Mouse (Mus musculus): ENCODE results near the gene Pgrmc2. TPM values are rescaled to one million over a fixed set of nuclear protein-coding genes. Genes with fewer than 3 reads are reported as not detected.

Gene Pgrmc2
- total and polyA plus RNA-seq, 3 experiments, result 23.2 to 52.8 TPM; not detected in 1

DNA sequence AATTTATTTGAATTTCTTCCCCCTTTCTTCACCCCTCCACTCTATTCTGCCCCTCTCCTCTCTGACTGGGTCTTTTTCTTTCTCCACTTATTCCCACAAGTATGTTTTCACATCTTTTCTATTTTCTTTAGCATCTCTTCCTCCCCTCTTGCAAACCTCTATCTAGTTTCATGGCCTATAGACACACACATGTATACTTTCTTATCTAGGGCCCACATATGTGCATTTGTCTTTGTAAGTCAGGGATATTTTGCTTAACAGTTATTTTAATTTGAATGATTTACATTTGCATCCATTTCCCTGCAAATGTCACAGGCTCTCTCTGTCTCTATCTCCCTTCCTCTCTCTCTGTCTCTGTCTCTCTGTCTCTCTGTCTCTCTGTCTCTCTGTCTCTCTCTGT lies 34.6 kb upstream of the Pgrmc2 start:
- Histone ChIP-seq H3K9me3 (replicated peaks; ENCODE audit: insufficient read depth, low read length) (no peaks in the 10 kb centered on the region), H3K9ac (ENCODE audit: control insufficient read depth, low read depth, low read length, poor library complexity, severe bottlenecking) (no peak overlapping the region), H3K27ac (ENCODE audit: control insufficient read depth, low read depth, low read length) (no peak overlapping the region), H3K4me3 (ENCODE audit: control insufficient read depth in 1 of 2, insufficient read depth in 1 of 2, low read depth in 2 of 2, low read length in 2 of 2) (no peak overlapping the region), H3K4me1 (ENCODE audit: control insufficient read depth in 1 of 2, insufficient read depth in 2 of 2, low read length in 2 of 2) (no peaks in the 10 kb centered on the region), H3K36me3 (ENCODE audit: control insufficient read depth in 1 of 2, insufficient read depth in 2 of 2, low read length in 2 of 2) (no peaks in the 10 kb centered on the region), H3K27me3 (ENCODE audit: control insufficient read depth in 1 of 2, insufficient read depth in 2 of 2, low read length in 2 of 2) (peaks cover 2 to 9% of the 10 kb centered on the region in 2 experiments; a peak in 3 of 4 replicates), H3K79me2 (ENCODE audit: control insufficient read depth, insufficient read depth, low read length, poor library complexity) (no peaks in the 10 kb centered on the region)
- no peak for TF ChIP-seq ETS1 (IDR thresholded peaks at IDR 0.05; ENCODE audit: low read depth, low read length)
- no peak for TF ChIP-seq NRF1 (IDR thresholded peaks at IDR 0.05; ENCODE audit: insufficient read depth, low read depth, low read length, poor library complexity, severe bottlenecking)
- no peak for DNase-seq (ENCODE audit: low read depth, low spot score)

DNA sequence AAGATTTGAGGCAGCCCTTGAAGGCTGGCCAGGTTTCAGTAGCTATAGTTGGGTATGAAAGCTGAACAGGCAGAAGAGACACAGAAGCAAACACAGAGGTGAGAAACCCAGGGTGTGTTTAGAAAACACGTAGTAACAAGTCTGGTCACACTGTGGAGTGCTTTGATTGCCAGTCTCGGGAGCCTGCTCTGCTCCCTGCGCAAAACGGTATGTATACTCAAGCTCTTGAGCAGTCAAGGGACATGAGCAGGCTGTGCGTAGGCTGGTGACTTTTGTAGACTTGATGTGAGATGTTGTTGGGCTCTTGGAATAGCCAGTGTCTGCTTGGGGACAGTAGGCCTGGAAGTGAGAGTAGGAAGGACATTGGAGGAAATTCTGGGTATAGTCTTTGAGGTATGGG lies 30.3 kb upstream of the Pgrmc2 start:
- no peaks in the 10 kb centered on the region for H3K9me3 ChIP-seq (replicated peaks; ENCODE audit: insufficient read depth, low read length)
- no peak overlapping the region for H3K9ac ChIP-seq (ENCODE audit: control insufficient read depth, low read depth, low read length, poor library complexity, severe bottlenecking)
- H3K4me1 ChIP-seq (ENCODE audit: control insufficient read depth in 1 of 2, insufficient read depth in 2 of 2, low read length in 2 of 2), result no peaks in the 10 kb centered on the region
- no peaks in the 10 kb centered on the region for H3K36me3 ChIP-seq (ENCODE audit: control insufficient read depth in 1 of 2, insufficient read depth in 2 of 2, low read length in 2 of 2)
- H3K4me3 ChIP-seq (ENCODE audit: control insufficient read depth in 1 of 2, insufficient read depth in 1 of 2, low read depth in 2 of 2, low read length in 2 of 2), result no peak overlapping the region
- H3K79me2 ChIP-seq (ENCODE audit: control insufficient read depth, insufficient read depth, low read length, poor library complexity), result no peaks in the 10 kb centered on the region
- TF ChIP-seq RAD21 (IDR thresholded peaks at IDR 0.05; ENCODE audit: low read depth, low read length), result no peak
- TF ChIP-seq SMC3 (IDR thresholded peaks at IDR 0.05; ENCODE audit: low read depth, low read length), result no peak
- no peak for TF ChIP-seq ZC3H11A (IDR thresholded peaks at IDR 0.05; ENCODE audit: low read depth, low read length)
- no peak for DNase-seq (ENCODE audit: low read depth, low spot score)
- peaks cover 0 to 2% of the 10 kb centered on the region in 2 experiments; a peak in 2 of 4 replicates for H3K27me3 ChIP-seq (ENCODE audit: control insufficient read depth in 1 of 2, insufficient read depth in 2 of 2, low read length in 2 of 2)
- no peak overlapping the region for H3K27ac ChIP-seq (ENCODE audit: control insufficient read depth, low read depth, low read length)

GRCm38 (mm10) chr3:41108306-41108785 lies 25.5 kb upstream of the Pgrmc2 start:
- Histone ChIP-seq H3K27me3 (ENCODE audit: control insufficient read depth in 1 of 2, insufficient read depth in 2 of 2, low read length in 2 of 2) (no peaks in the 10 kb centered on the region; a peak in 1 of 4 replicates), H3K36me3 (ENCODE audit: control insufficient read depth in 1 of 2, insufficient read depth in 2 of 2, low read length in 2 of 2) (peaks cover 0 to 9% of the 10 kb centered on the region in 2 experiments; a peak in 2 of 4 replicates), H3K27ac (ENCODE audit: control insufficient read depth, low read depth, low read length) (no peak overlapping the region), H3K4me1 (ENCODE audit: control insufficient read depth in 1 of 2, insufficient read depth in 2 of 2, low read length in 2 of 2) (peaks cover 0 to 10% of the 10 kb centered on the region in 2 experiments; a peak in 3 of 4 replicates), H3K9ac (ENCODE audit: control insufficient read depth, low read depth, low read length, poor library complexity, severe bottlenecking) (no peak overlapping the region), H3K79me2 (ENCODE audit: control insufficient read depth, insufficient read depth, low read length, poor library complexity) (no peaks in the 10 kb centered on the region), H3K4me3 (ENCODE audit: control insufficient read depth in 1 of 2, insufficient read depth in 1 of 2, low read depth in 2 of 2, low read length in 2 of 2) (no peak overlapping the region), H3K9me3 (replicated peaks; ENCODE audit: insufficient read depth, low read length) (no peaks in the 10 kb centered on the region)
- TF ChIP-seq RCOR1 (IDR thresholded peaks at IDR 0.05; ENCODE audit: low read depth, low read length) (no peak), TBP (IDR thresholded peaks at IDR 0.05; ENCODE audit: low read depth, low read length) (no peak), MXI1 (IDR thresholded peaks at IDR 0.05; ENCODE audit: low read depth, low read length) (no peak), CHD2 (IDR thresholded peaks at IDR 0.05; ENCODE audit: low read length) (no peak), ZMIZ1 (IDR thresholded peaks at IDR 0.05; ENCODE audit: low read depth, low read length) (no peak), POLR2AphosphoS2 (IDR thresholded peaks at IDR 0.05; ENCODE audit: low read length) (no peak), USF1 (IDR thresholded peaks at IDR 0.05; ENCODE audit: low read depth, low read length) (no peak), HCFC1 (IDR thresholded peaks at IDR 0.05; ENCODE audit: low read depth, low read length) (no peak)
- no peak for DNase-seq (ENCODE audit: low read depth, low spot score)

Data from MEL (cell line).